Mouse (Mus musculus) adrenal gland, adult 8-10 months (tissue): ENCODE results near the gene 2310030G06Rik. TPM values are rescaled to one million over a fixed set of nuclear protein-coding genes. Genes with fewer than 3 reads are reported as not detected.

ENCODE experiments used
- DNase-seq: peaks from one replicate; pipeline ENCODE4 v3.0.0; 2022
- total RNA-seq, 4 experiments: library from RNA; stranded (reverse); gene quantifications; 2 replicates each; pipeline ENCODE4 v1.2.4; 2022

Gene 2310030G06Rik
- total RNA-seq, 4 experiments from 2014 or later = 6.6 to 9.3 (median 7.9) TPM

DNA sequence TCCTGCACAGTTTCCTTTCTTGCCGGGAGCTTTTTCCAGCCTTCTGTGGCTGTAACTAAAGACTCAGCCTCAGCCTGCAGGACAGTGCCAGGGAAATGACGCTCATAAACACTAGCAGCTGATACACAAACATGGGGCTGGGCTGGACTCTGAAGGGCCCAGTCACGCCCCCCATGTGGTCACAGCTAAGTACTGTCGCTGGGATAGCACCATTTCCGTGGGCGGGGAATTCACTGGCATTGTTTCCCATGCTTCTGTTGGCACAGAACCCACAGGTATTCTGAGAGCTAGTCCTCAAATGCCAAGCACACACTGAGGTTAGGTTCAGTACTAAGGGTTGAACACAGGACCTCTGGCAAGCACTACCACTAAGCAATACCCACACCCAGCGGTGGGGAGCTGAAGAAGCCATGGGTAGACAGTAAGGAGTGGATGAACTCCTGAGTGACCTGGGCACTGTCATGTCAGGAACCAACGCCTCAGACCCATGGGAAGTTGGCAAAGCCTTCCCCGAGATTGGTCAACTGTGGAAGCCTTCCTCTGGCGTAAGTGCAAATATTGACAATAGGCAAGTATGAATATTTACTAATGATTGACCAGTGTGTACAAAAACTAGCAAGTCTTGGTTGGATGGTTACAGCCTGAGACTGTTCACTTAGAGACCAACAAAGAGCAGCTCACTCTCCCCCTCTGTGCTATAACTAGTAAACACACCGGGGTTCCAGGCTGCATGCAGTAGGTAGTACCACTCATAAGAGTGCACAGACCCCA lies 45.2 kb downstream of the 2310030G06Rik start:
- DNase-seq = no peak

DNA sequence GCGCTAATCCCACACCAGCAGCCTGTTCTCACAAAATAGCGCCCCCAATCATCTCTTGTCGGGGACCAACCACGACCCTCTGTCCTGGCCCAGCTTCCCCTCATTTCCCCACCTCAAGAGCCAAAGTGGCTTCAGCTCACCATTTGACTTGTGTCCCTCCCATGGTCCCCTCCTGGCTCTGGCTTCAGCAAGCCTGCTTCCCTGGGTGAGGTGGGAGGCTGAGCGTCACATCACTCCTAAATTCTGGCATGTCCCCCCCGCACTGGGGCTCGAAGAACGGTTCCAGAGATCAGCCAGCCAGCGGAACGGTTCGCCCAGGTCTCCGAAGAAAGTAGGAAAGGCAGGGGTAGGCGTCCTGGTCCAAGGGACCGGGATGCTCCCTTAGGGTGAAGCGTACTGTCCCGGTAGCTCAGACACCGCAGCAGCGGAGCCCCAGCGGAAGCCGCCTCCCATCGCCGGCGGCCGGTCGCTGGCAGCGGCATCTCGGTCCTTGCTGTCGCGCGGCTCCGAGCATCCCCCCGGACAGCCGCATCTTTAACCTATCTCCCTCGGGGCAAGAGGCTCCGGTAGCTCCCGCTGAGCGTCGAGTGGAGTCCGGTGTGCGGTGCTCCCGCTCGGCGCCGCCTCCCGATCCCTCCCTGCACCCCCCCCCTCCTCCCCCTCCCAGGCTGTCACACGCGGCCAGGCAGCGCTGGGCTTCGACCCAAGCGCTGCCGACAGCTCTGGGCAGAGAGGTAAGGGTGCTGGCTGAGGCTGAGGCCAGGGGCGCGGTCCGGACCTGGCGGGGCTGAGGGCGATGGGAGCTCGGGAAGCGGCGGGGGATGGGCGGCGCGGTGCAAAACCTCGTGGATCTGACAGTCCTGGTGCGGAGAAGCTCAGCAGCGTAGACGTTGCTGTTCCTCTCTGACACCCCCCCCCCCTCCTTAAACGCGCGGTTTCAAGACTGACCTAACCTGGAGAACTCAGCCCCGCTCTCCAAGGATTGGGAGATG lies 47.6 kb downstream of the 2310030G06Rik start:
- DNase-seq = no peak

DNA sequence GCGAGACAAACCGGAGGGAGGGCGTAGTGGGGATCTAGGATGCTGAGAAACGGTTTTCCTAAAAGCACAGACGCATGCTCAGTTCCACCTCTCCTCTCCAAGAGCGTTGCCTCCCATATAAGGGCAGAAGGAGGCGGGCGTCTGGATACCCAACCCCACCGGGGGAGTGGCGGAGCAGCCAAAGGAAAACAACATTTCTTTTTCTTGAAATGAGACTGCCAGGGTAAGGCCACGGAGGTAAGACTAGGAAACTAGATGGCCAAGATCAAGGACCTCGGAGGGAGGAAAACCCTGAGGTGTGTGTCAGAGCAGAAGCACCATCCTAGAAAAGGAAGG lies 48.7 kb downstream of the 2310030G06Rik start:
- peak; percentile 63 for DNase-seq

DNA sequence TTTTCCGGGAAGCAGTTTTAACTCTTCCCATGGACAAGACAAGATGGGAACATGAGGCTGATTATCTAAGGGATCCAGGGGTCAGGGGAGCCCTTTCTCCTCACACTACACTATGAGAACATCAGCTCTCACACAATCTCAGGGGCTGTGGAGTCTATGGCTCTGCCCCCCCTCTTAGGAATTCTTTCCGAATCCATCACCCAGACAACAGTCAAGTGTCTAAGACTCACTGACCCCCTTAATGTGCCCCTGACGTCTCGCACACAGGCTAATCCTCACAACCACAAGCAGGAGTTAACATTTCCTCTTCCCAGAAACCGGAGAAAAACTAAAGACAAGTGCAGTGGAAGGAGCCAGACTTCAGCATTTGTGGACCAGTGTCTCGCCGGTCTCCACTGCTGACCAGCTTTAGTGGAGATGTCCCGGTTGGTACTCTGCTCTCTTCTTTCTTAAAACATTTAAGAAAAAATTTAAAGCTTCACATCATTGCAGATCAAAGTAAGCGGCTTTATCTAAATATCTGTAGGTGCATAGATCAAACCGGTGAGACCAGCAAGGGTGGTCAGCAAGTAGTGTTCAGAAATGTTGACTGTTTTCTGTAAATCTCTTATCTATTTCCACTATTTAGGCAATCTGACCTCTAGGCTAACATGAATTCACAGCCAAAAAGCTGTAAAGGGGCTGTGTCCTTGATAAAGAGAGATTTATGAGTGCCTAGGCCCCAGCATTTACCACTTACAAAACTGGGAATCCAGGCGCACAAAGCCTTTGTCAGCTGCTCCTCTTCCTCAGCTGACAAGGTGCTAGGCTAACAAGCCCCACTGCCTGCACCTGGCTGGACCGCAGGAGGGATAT lies 49.3 kb downstream of the 2310030G06Rik start:
- DNase-seq = no peak

DNA sequence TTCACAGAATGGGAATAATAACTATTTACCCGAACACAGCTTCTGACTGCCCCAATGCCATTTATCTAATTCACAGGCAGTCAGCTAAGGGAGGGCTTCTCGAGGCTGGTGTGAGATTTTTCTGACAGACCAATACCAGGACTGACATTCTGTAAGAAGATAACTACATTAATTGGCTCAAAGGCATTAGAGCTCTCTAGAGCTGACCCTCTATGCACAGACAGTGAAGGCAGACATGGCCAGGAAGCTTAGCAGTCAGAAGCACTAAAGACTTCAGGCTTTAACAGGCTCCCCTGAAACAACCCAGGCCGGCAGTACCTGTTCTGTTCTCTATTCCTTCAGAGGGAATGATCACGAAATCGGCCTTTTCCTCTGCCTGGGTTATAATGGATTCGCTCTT lies 51.2 kb downstream of the 2310030G06Rik start:
- DNase-seq = no peak

DNA sequence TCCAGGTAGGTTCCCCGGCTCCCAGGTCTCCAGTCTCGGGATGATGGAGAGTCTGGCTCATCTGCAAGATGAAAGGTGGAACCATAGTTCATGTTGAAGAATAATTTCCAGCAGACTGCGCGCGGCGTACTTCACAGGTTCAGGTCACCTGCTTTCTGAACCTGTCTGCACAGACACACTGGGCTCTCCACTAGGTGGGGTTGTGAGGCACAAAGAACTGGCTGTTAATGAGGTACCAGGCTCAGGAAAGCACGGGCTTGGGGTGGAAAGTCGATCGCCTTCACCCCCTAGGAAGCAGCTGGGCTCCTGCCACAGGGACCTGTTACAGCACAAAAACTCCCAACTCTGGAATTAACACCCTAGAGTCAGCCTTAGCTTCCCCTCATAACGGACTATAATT lies 52.7 kb downstream of the 2310030G06Rik start:
- DNase-seq = no peak

DNA sequence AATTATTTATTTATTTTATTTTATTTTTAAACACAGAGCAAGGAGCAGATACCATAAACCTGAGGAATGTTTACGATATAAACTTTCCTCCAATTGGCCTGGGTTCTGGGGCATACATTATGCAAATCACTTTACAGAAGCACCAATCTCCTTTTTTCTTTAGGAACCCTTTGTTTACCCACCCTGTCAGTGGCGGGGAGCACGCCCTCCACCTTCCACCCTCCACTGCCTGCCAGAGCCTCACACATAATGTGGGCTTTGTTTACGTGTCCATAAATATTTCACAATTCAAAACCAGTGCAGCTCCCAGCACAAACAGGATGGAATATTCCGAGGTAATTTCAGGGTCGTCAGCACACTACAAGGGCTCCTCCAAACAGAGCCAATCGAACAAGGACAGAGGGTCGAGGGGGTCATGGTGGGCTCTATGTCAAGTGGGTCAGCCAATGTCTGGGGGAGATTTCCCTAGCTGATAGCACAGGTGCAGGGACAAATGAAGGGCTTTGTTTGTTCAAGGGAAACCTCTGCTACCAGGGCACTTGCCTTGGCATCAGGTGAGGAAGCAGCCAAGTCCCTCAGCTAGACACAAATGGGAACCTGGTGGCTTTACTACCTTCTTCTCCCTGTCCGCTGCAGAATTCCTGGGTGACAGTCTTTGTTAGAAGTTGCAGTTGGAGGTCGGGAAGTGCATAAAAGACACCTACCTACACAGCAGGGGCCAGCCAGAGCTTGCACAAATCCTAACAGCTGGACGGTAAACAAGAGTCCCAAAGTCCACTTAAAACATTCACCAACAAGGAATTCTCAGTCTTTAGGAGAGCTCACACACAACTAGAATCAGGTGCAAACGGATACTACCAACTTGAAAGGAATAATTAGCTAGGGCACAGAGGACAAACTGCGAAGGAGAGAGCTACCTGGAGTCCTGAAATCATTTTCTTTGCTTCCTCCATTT lies 53.4 kb downstream of the 2310030G06Rik start:
- DNase-seq = no peak

Other genes with a start within 250 kb of the 2310030G06Rik start
- gene Pts, start 217.8 kb downstream of the 2310030G06Rik start, total RNA-seq = 10 to 100 TPM; 54.1 to 70.2 (median 63.4) TPM
- gene Il18, start 191.7 kb downstream of the 2310030G06Rik start, total RNA-seq = 1 to 10 TPM; 5.5 to 9.1 (median 7.3) TPM
- 1 to 10 TPM; 4.8 to 7.0 (median 5.6) TPM for gene Bco2, start 191.4 kb downstream of the 2310030G06Rik start, total RNA-seq
- not detected for gene Tex12, start 185.2 kb downstream of the 2310030G06Rik start, total RNA-seq
- gene Sdhd, start 142.7 kb downstream of the 2310030G06Rik start, total RNA-seq = 100 to 1,000 TPM; 137 to 229 (median 191) TPM
- gene Timm8b, start 142.6 kb downstream of the 2310030G06Rik start, total RNA-seq = 100 to 1,000 TPM; 139 to 206 (median 156) TPM
- 1 to 10 TPM; 2.5 to 3.5 (median 3.0) TPM for gene Pih1d2, start 129.2 kb downstream of the 2310030G06Rik start, total RNA-seq
- gene Nkapd1, start 129.1 kb downstream of the 2310030G06Rik start, total RNA-seq = 10 to 100 TPM; 16.8 to 24.3 (median 22.4) TPM
- gene Dlat, start 86.8 kb downstream of the 2310030G06Rik start, total RNA-seq = 100 to 1,000 TPM in 2 of 4 experiments, 10 to 100 TPM in 2; 71.5 to 123 (median 102) TPM
- 10 to 100 TPM in 3 of 4 experiments, 1 to 10 TPM in 1; 9.5 to 13.6 (median 11.7) TPM for gene Dixdc1, start 7.0 kb downstream of the 2310030G06Rik start, total RNA-seq
- 10 to 100 TPM; 26.8 to 60.1 (median 38.2) TPM for gene Cryab, start 4.8 kb upstream of the 2310030G06Rik start, total RNA-seq
- gene Hspb2, start 5.8 kb upstream of the 2310030G06Rik start, total RNA-seq = 1 to 10 TPM; 3.0 to 3.2 (median 3.1) TPM
- 1 to 10 TPM; 5.3 to 8.9 (median 6.7) TPM for gene Fdxacb1, start 21.7 kb upstream of the 2310030G06Rik start, total RNA-seq
- gene Alg9, start 28.5 kb upstream of the 2310030G06Rik start, total RNA-seq = 10 to 100 TPM; 17.6 to 31.5 (median 21.7) TPM
- gene 1110032A03Rik, start 29.0 kb upstream of the 2310030G06Rik start, total RNA-seq = 10 to 100 TPM; 43.1 to 53.3 (median 44.2) TPM
- gene Ppp2r1b, start 98.8 kb upstream of the 2310030G06Rik start, total RNA-seq = 10 to 100 TPM; 32.9 to 46.7 (median 43.7) TPM